Mouse (Mus musculus): Measurements from ENCODE around the gene Tpcn1.

Tpcn1 gene

GRCm38 (mm10) chr5:120579898-120580626, 8.4 kb downstream of the Tpcn1 start:
- DNase-seq (ENCODE audit: extremely low read depth, insufficient read length, low spot score) = no peak

GRCm38 (mm10) chr5:120579211-120579897, 9.1 kb downstream of the Tpcn1 start:
- peak; percentile 82 for DNase-seq (ENCODE audit: extremely low read depth, insufficient read length, low spot score)

- DNase-seq (ENCODE audit: extremely low read depth, insufficient read length, low spot score) = peak; percentile 73
These were observed 9.9 kb downstream of the Tpcn1 start for GRCm38 (mm10) chr5:120578504-120579081.

- no peak for DNase-seq (ENCODE audit: extremely low read depth, insufficient read length, low spot score)
These were observed 10.5 kb downstream of the Tpcn1 start for GRCm38 (mm10) chr5:120577935-120578441.

GRCm38 (mm10) chr5:120576781-120577301, 11.6 kb downstream of the Tpcn1 start:
- DNase-seq (ENCODE audit: extremely low read depth, insufficient read length, low spot score) = no peak

- DNase-seq (ENCODE audit: extremely low read depth, insufficient read length, low spot score) = no peak
These were observed 13.9 kb downstream of the Tpcn1 start for GRCm38 (mm10) chr5:120574469-120575063.

GRCm38 (mm10) chr5:120571056-120571740, 17.3 kb downstream of the Tpcn1 start:
- no peak for DNase-seq (ENCODE audit: extremely low read depth, insufficient read length, low spot score)

- no peak for DNase-seq (ENCODE audit: extremely low read depth, insufficient read length, low spot score)
These were observed 18.1 kb downstream of the Tpcn1 start for GRCm38 (mm10) chr5:120570289-120570897.

- no peak for DNase-seq (ENCODE audit: extremely low read depth, insufficient read length, low spot score)
These were observed 18.7 kb downstream of the Tpcn1 start for GRCm38 (mm10) chr5:120569791-120570190.

- DNase-seq (ENCODE audit: extremely low read depth, insufficient read length, low spot score) = no peak
These were observed 19.5 kb downstream of the Tpcn1 start for GRCm38 (mm10) chr5:120568964-120569363.

- no peak for DNase-seq (ENCODE audit: extremely low read depth, insufficient read length, low spot score)
These were observed 20.1 kb downstream of the Tpcn1 start for GRCm38 (mm10) chr5:120568336-120568768.

- no peak for DNase-seq (ENCODE audit: extremely low read depth, insufficient read length, low spot score)
These were observed 20.7 kb downstream of the Tpcn1 start for GRCm38 (mm10) chr5:120567761-120568211.

GRCm38 (mm10) chr5:120567253-120567701, 21.2 kb downstream of the Tpcn1 start:
- no peak for DNase-seq (ENCODE audit: extremely low read depth, insufficient read length, low spot score)

- peak; percentile 48 for DNase-seq (ENCODE audit: extremely low read depth, insufficient read length, low spot score)
These were observed 21.7 kb downstream of the Tpcn1 start for GRCm38 (mm10) chr5:120566681-120567252.

GRCm38 (mm10) chr5:120566101-120566500, 22.4 kb downstream of the Tpcn1 start:
- no peak for DNase-seq (ENCODE audit: extremely low read depth, insufficient read length, low spot score)

- no peak for DNase-seq (ENCODE audit: extremely low read depth, insufficient read length, low spot score)
These were observed 23.1 kb downstream of the Tpcn1 start for GRCm38 (mm10) chr5:120565171-120565905.

- no peak for DNase-seq (ENCODE audit: extremely low read depth, insufficient read length, low spot score)
These were observed 24.6 kb downstream of the Tpcn1 start for GRCm38 (mm10) chr5:120563914-120564311.
